Mouse (Mus musculus) adrenal gland, postnatal 36 days (tissue): Measurements from ENCODE around the gene Pik3c2g. TPM values are rescaled to one million over a fixed set of nuclear protein-coding genes. Genes with fewer than 3 reads are reported as not detected.

Experiments used
- DNase-seq, 2 experiments: peaks; one replicate each; pipeline ENCODE4 v3.0.0; 2021; ENCODE audit warnings: mixed read lengths in 1 of 2
- total RNA-seq, 2 experiments: library from RNA; stranded (reverse); gene quantifications; 2 replicates each; pipeline ENCODE4 v1.2.3; 2021

Pik3c2g gene
- total RNA-seq, 2 experiments from 2014 or later = 0.23 to 116 TPM

- peak in 1 of 2 experiments; percentile 29 for DNase-seq
These were observed 254.3 kb downstream of the Pik3c2g start for GRCm38 (mm10) chr6:139841272-139841671.

- DNase-seq = no peak
These were observed 255.6 kb downstream of the Pik3c2g start for GRCm38 (mm10) chr6:139842626-139843025.

- no peak for DNase-seq
These were observed 256.5 kb downstream of the Pik3c2g start for GRCm38 (mm10) chr6:139843531-139843930.

- no peak for DNase-seq
These were observed 260.0 kb downstream of the Pik3c2g start for GRCm38 (mm10) chr6:139846889-139847544.

- no peak for DNase-seq
These were observed 262.9 kb downstream of the Pik3c2g start for GRCm38 (mm10) chr6:139849931-139850330.

GRCm38 (mm10) chr6:139851705-139852603 is 264.9 kb downstream of the Pik3c2g start:
- no peak for DNase-seq

GRCm38 (mm10) chr6:139852836-139853235 is 265.8 kb downstream of the Pik3c2g start:
- peak; percentile 11 to 41 for DNase-seq

GRCm38 (mm10) chr6:139860141-139860540 is 273.1 kb downstream of the Pik3c2g start:
- DNase-seq = no peak

GRCm38 (mm10) chr6:139861534-139861933 is 274.5 kb downstream of the Pik3c2g start:
- DNase-seq = no peak

GRCm38 (mm10) chr6:139865059-139865673 is 278.1 kb downstream of the Pik3c2g start:
- DNase-seq = no peak

GRCm38 (mm10) chr6:139874418-139875176 is 287.6 kb downstream of the Pik3c2g start:
- DNase-seq = peak; percentile 55 to 73

GRCm38 (mm10) chr6:139876691-139877090 is 289.7 kb downstream of the Pik3c2g start:
- DNase-seq = no peak

- DNase-seq = peak; percentile 26 to 28
These were observed 290.7 kb downstream of the Pik3c2g start for GRCm38 (mm10) chr6:139877476-139878361.

GRCm38 (mm10) chr6:139878362-139878696 is 291.3 kb downstream of the Pik3c2g start:
- DNase-seq = peak in 1 of 2 experiments; percentile 9

GRCm38 (mm10) chr6:139882076-139882475 is 295.1 kb downstream of the Pik3c2g start:
- no peak for DNase-seq

- no peak for DNase-seq
These were observed 300.2 kb downstream of the Pik3c2g start for GRCm38 (mm10) chr6:139887175-139887574.

GRCm38 (mm10) chr6:139895637-139896036 is 308.6 kb downstream of the Pik3c2g start:
- no peak for DNase-seq

GRCm38 (mm10) chr6:139899630-139900151 is 312.7 kb downstream of the Pik3c2g start:
- DNase-seq = no peak

GRCm38 (mm10) chr6:139901801-139902200 is 314.8 kb downstream of the Pik3c2g start:
- no peak for DNase-seq

- no peak for DNase-seq
These were observed 320.1 kb downstream of the Pik3c2g start for GRCm38 (mm10) chr6:139907138-139907537.
